Mouse (Mus musculus) adipocyte (in vitro differentiated cells): ENCODE measurements around the gene Tmem156.
"Not testable (repeated sequence)": the region's sequence is repeated elsewhere in the genome, so short reads cannot be mapped to it uniquely, and the experiment has no call there.

Source experiments
- DNase-seq: peaks from one replicate; pipeline ENCODE4 v3.0.0-alpha.2; 2016; ENCODE audit warnings: low spot score

Gene Tmem156

DNA sequence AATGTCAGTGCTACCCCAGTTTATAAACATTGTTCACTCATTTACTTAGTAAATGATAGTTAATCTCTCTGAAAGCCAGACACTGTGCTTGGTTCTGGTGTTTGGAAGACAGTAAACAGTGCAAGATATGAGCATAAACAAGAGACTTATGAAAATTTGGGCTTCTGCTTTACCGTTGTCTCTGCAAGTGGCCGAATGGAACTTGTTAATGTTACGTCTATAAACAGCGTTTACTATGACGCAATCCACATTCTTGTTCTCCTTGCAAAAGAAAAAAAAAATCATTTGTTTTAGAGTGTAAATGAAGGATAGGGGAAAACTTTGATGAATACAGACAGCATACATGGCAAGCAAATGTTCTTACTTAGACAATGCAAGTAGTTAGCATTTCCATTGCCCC, at the start of gene Tmem156:
Gene Tmem156 (minus strand): TSS at position 212 of the 400 bp plus-strand sequence.
- DNase-seq = peak; percentile 52

DNA sequence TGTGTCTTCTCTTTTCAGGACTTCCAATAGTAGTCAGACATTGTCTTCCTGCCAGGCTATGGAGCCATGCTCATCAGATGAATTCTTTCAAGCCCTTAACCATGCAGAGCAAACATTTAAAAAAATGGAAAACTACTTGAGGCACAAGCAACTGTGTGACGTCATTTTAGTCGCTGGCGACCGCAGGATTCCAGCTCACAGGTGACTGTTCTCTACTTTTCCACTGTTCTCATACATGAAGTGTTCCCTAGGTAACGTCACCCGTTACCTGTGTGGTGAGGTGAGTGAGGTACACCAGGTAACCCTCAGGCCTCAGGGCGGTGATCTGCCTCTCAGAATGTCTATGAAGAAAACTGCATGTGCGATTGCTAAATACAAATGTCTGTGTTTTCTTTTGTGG, 49.3 kb upstream of the Tmem156 start:
- no peak for DNase-seq

DNA sequence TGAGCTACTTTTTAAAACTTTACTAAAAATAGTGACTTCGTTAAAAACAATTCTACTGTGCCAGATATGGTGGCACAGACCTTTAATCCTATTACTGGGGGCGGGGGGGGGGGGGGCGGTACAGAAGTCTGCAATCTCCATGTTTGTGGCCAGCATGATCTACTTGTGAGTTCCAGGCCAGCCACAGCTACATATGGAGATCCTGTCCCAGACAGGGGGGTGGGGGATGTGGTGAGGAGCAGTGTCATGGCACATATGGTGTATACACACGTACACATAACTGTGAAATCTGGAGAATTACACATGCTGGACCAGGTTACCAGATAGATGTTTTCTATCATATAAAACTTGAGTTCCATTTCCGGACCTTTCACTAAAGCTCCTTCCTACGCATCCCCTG, 45.1 kb upstream of the Tmem156 start:
- no peak for DNase-seq

DNA sequence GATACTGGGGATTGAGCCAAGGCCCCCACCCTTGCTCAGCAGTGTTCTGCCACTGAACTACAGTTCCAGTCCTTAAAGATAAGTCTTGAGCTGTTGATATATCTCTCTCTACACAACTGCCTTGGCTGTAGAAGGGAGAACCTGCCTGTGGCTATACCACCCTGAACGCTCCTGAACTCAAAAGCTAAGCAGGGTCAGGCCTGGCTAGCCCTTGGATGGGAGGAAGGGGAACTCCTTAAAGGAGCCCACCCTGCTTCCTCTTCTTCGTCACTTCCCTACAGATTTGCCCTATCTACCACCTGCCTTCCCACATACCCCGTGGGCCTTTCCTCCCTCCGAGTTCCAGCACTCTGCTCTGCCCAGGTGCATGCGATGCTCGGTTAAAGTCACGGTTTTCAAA, 44.2 kb upstream of the Tmem156 start:
- DNase-seq = no peak

DNA sequence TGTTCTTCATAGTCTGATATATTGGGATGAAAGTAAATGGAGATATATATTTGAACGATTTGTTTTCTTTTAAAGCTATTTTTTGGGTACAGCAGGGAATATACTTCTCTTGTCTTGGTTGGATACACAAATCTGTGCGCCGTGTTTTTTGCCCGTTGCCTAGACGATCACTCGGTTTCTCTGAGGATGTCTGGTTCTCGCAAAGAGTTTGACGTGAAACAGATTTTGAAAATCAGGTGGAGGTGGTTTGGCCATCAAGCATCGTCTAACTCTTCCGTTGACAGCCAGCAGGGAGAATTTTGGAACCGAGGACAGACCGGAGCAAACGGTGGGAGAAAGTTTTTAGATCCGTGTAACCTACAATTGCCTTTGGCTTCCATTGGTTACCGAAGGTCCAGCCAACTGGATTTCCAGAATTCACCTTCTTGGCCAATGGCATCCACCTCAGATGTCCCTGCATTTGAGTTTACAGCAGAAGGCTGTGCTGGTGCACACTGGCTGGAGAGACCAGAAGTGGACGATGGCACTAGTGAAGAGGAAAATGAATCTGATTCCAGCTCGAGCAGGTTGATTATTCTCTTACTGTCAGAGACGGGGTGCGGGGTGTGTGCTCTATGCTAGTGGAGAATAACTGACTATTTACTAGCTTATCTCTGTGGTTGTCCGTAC, 39.4 kb upstream of the Tmem156 start:
- no peak for DNase-seq

DNA sequence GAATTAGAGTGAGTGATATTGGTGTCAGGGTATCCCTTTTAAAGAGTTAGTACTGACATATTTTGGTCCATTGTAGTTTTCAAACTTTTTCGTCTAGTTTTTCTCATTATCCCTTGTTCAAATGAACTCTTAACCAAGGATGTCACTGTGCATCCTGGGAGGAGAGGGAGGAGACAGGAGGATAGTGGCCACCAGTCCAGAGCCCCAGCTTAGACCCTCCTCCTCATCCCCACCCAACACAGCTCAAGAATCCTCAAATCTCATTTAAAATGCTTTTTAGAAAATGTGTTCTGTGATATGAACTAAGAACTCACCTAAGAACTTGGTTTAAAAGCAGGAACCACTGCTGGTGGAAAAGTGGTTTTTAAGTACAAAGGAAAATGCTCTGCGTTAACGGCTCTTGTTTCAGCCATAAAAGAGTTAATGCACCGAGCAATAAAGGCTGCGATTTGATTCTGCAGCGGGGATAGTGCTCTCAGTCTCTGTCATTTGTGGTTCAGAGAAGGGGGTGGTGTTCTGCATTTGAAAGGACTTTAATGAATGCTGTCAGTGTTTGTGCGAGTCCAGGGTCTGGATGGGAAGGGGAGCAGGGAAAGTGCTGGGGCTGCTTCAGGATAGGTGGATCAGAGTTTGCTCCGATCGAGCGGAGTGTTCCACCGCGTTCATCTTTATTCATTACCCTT, 38.7 kb upstream of the Tmem156 start:
- no peak for DNase-seq

DNA sequence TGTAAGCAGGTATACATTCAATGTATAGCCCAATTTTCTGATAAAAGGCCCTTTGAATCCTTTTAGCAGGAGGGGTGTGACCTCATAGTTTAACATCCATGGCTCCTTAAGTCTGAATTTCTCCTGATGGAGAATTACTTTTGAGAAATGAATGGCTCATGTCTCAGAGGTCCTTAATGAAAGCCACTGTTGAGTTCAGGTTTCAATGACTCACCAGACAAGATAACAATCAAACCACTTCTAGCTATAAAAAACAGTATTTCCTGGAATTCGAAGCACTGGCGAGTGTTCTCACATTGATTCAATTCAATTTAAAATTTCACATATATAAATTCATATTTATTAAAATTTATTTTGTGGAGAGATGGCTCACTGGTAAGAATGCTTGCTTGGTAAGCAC, 36.5 kb upstream of the Tmem156 start:
- DNase-seq = no peak

DNA sequence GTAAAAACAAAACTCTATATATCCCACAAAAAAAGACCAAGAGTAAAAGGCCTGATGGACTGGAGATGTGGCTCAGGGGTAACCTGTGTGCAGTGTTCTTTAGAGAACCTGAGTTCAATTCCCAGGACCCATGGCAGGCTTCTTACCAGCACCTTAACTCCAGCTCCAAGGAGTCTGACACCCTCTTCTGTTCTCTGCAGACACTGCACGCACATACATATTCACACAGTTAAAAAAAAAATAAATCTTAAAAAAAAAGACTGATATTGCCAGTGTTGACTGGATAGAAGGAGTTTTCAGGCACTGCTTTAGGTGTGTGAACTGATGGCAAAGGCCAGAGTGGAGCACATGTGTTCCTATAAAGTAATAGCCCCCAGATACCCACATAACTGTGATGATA, 34.2 kb upstream of the Tmem156 start:
- DNase-seq = no peak

DNA sequence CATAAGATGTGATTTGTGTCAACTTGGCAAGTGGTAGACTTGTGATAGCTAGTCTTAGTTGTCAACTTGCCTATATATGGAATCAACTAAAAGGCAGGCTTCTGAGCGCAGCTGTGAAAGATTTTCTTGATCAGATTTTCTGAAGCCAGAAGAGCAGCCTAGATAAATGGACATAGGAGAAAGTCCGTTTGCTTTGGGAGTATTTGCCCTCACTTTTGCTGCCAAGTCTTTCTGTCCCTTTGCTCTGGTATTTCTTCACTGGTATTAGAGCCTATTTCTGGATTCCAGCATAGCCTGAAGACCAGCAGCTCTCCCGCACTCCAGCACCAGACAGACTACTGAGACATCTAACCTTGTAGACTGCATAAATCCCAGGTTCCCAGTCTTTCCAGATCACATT, 30.7 kb upstream of the Tmem156 start:
- peak; percentile 80 for DNase-seq

DNA sequence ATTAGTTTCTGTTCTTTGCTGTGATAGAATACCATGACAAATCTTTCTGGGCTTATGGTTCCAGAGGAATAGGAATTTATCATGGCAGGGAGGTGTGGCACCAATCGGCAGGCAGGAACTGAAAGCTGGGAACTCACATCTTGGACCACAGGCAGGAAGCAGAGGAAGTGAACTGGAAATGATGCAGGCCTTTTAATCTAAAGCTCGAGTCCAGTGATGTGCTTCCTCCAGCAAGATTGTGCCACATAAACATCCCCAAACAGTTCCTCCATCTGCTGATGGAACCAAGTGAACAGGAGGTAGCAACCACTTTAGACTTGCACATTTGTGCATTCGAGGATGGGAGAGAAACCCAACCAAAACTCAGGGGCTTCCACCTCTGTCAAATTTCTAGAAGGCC, 28.0 kb upstream of the Tmem156 start:
- DNase-seq = no peak

DNA sequence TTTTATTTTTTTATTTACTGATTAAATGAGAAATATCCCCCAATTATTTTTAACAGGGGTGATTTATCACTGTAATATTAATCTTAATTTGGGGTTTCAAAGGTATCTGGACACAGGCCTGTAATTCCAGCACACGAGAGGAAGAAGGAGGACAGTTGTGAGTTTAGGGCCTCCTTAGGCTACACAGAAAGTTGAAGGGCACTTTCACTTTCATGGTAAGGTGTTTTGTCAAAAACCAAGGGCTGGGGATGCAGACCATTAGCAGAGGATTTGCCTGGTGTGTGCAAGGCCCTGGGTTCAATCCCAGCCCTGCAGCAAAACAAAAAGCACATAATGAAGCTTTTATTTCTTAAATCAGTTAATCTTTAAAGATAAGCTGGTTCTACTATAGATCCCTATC, 27.6 kb upstream of the Tmem156 start:
- no peak for DNase-seq

DNA sequence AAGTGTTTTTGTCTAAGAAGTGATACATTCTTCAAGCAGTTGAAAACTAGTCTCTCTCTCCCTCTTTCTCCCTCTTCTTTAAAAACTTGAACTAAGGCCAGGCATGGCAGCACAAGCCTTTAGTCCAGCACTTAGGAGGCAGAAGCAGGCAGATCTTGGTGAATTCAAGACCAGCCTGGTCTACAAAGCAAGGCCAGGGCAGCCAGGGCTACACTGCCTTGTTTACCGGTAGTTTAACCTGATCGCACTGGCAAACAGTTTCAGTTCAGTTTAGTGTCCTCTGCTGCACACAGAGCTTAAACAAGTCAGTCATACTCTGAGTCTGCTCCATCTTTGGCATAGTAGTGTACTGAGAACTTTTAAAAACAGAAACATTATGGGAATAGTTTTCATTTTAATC, 24.9 kb upstream of the Tmem156 start:
- DNase-seq = no peak

DNA sequence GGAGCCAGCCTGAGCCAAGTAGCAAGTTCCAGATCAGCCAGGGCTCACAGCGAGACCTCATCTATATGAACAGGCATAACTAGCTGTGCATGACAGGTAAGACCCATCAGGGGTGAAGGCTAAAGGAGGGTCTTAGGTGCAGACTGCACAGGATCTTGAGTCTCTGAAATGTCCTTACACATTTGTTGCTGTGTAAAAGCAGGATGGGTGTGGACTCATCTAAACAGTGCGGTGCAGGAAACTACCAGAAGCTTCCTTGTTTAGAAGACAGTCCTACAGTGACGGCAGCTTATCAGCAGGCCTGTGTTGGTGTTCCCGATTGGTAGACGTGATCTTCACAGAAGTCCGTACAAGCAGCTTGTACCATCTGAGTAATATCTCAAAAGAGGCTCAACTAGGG, 21.4 kb upstream of the Tmem156 start:
- DNase-seq = no peak

DNA sequence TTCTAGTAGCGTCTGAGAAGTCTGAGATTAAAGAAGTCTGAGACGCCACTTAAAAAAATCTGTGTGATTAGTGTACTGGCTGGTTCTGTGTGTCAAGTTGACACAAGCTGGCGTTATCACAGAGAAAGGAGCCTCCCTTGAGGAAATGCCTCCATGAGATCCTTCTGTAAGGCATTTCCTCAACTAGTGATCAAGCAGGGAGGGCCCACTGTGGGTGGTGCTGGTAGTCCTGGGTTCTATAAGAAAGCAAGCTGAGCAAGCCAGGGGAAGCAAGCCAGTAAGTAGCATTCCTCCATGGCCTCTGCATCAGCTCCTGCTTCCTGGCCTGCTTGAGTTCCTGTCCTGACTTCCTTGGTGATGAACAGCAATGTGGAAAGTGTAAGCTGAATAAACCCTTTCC, 20.3 kb upstream of the Tmem156 start:
- DNase-seq = not testable (repeated sequence)

DNA sequence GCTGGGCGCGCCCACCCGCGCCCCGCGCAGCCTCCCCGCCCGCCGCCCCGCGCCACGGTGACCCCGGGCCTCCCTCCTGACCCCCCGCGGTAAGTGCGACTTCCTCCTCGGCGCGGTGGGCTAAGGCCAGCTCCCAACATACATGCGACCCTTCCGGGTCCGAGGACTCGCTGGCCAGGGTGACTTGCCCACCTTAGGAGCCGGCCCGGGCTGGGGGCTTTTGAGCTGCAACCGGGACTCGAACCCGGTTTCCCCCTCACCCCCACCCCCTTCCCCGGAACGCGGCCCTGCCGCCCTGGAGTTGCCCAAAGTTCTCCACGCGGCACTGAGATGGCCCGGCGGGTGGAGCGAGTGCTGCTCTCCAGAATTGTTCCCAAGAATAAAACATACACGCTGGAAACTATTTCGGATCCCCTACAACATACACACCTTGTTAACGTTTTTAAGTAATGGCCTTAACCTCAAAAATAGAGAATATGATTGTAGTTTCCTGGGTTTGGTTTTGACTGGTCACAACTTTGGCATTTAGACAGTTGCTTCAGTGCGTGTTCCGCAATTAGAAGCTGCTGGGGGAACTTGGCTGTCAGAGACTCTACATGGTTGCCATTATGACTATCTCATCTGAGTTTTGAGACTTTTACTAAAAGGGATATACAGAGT, 16.0 kb upstream of the Tmem156 start:
- DNase-seq = peak; percentile 66

DNA sequence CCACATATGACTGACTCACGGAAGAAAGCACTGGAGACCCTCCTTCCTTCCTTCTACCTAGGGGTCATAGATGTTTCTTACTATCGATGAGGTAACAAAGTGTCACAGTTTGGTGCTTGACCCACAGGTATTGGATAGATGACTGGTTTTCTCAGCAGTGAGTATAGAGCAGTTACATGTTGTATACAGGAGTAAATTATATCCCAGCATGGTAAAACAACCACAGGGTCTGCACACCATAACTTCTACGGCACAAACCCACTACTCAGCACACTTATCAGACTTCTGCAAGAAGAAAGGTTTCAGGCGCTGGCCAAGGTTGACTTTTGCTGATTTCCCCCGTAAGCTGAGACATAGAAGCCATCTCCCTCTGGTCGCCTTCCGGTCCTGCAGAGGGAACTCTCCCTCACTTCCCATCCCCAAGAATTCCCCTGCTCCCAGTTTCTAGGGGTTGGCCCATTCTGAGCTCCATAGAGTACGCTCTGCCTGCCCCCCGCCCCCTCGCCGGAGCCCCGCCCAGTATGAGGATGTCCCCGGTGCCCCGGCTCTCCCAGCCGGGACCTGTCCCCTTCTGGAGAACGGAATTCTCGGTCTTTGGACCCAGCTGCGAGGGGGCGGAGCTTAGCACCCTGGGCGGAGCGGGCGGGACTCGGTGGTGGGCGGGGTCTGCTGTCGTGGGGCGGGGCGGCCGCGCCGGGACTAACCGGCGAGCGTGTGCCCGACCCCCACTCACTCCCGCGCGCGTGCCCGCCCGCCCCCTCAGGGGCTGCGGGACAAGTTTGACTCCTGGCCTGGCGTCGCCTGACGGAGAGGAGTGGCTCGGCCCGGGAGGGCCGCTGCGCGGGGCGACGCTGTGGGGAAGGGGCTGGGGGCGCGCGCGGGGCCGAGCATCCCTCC, 15.2 kb upstream of the Tmem156 start, which contains the start of gene Klhl5:
Gene Klhl5 (plus strand): TSS at position 664 of the 897 bp plus-strand sequence.
- DNase-seq = peak; percentile 89

DNA sequence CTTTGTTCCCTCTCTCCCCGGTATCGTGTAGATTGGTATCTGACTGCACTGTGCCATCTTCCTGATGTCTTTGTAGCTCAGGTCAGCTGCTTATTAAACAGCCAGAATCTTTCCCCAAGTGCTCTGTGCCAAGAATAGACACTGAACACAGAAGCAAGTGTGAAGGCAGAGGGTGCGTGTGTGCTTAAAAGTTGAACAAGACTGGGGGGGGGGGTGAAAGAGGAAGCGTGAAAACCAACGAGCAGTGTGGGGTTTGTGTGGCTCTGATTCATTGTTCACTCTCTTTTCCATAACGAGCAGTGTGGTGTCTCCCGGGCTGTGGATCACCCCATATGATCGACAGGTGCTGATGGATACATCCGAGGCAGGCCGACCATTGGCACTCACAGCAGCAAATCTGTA, 10.7 kb upstream of the Tmem156 start:
- no peak for DNase-seq

DNA sequence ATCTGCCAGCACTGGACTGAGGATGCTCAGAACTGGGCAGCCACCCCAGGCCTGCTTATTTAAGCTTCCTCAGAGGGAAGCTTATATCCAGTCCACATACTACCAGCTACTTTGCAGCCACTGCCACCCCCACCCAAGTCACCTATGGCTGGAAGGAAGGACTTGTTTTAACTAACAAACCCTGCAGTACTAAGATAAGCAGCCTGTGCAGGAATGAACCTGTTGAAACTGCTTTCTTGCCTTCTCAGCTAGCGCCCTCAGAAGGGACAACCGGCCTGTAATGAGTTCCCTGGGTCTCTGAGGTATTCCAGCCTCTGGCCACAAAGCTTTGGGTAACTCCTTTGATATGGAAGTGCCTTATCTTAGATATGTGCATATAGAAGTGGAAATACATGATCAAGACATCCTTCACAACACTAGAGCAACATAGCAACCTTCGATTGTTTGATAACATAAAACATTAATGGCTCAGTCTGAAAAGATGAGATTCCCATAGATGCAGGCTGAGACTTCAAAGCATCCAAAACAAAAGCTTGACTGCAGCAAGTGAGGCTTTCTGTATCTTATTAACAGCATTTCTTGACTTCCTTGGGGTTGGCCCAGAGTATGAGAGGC, 10.2 kb upstream of the Tmem156 start:
- no peak for DNase-seq

DNA sequence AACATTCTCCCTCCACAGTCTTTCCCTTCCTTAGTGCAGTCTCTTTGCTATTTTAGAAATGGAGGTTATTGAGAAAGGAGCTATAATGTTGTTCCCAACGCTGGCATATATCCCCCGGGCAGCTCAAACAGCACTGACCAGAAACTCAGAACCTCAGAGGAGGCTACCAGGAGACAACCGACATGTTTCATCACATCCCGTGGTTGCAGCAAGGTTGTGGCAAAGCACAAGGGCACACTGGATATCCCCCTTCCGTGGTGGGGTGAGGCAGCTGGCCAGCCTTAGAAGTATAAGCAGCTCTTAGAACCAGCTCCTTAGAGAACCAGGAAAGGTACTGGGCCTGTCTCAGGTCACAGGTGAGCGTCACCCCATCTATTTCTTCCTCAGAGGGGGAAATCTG, 9.7 kb upstream of the Tmem156 start:
- DNase-seq = no peak

DNA sequence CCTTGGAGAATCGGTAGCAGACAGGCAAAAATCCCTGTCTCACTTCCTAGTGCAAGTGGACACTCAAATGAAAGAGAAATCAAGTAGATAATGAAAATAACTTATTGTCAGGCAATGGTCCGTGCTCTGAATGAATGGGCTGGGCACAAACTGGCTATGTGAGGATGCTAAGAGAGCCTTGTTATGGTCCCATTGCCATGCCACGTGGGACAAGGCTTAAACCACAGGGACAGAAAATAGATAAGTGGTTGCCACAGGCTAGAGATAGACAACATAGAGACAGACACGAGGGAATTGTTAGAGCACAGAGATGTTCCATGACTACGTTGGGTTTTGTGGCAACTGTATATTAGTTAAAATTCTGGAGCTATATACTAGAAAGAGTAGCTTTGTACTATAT, 9.3 kb upstream of the Tmem156 start:
- DNase-seq = no peak

DNA sequence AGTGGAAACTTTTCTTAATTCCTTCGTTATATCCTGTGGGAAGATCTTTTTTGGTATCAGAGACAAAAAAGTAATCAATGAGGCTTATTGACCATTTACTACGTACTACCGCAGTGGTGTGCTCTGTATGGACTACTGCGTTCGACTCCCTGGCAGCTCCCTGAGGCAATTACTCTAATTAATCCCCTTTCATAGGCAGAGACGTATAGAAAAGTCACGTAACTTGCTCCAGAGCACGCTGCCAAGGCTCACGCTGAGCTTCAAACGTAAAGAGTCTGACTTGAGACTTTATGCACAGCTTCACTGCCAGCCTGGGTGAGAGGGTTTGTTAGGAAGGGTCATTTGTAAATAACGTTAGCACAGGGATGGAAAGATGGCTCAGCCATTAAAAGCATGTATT, 8.1 kb upstream of the Tmem156 start:
- no peak for DNase-seq

DNA sequence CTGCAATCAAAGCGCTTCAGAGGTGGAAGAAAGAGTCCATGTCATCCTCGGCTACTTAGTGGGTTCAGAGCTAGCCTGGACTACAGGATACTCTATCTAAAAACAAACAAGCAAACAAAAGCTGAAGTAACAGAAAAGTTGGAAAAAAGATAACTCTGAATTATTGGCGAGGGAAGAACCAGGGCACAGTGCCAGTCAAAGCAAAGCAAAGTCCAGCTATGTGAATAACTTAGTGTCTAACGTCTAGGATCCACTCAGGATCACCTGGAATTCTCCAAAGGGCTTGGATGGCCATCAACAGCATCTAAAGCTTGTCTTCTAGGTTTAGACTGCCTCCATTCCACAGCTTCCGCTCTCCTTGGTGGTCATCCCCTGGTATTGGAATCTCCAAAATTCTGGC, 5.5 kb upstream of the Tmem156 start:
- DNase-seq = peak; percentile 46
